Mouse (Mus musculus): ENCODE results near the gene Ccdc150. TPM values are rescaled to one million over a fixed set of nuclear protein-coding genes. Genes with fewer than 3 reads are reported as not detected.

The Ccdc150 gene
- total and polyA plus RNA-seq, 3 experiments: 0.55 to 2.0 TPM; not detected in 1

DNA sequence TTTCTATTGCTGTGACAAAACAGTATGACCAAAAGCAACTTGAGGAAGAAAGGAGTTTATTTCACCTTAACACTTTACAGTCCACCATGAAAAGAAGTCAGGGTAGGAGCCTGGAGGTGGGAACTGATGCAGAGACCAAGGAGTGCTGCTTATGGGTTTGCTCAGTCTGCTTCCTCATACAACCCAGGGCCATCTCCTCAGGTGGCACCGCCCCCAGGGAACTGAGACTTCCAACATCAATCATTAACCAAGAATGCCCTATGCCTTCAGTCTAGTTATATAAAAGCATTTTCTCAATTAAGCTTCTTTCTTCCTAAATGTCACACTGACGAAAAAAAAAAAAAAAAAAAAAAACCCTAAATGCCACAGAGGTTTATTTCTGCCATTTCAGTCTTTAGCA lies 55.9 kb downstream of the Ccdc150 start:
- Histone ChIP-seq H3K9me3 (replicated peaks) (no peaks in the 10 kb centered on the region), H3K27me3 (ENCODE audit: insufficient read depth, low read length) (no peaks in the 10 kb centered on the region), H3K4me3 (ENCODE audit: low read depth, low read length) (no peak overlapping the region), H3K4me1 (ENCODE audit: insufficient read depth, low read depth, low read length) (no peaks in the 10 kb centered on the region), H3K36me3 (replicated peaks) (no peaks in the 10 kb centered on the region)
- no peak for ATAC-seq (ENCODE audit: extremely low read depth, insufficient number of reproducible peaks, low FRiP score, poor library complexity, severe bottlenecking)
- TF ChIP-seq CTCF (IDR thresholded peaks at IDR 0.05; ENCODE audit: low read depth, low read length) (no peak), TAL1 (conservative IDR thresholded peaks at IDR 0.05; ENCODE audit: low read depth, low read length) (no peak), GATA2 (IDR thresholded peaks at IDR 0.05; ENCODE audit: borderline replicate concordance, low read depth, low read length) (no peak), GATA1 (IDR thresholded peaks at IDR 0.05; ENCODE audit: borderline replicate concordance, low read length) (no peak), POLR2AphosphoS5 (IDR thresholded peaks at IDR 0.05; ENCODE audit: insufficient replicate concordance, low read depth, low read length) (no peak)
- DNase-seq (ENCODE audit: low spot score): no peak

DNA sequence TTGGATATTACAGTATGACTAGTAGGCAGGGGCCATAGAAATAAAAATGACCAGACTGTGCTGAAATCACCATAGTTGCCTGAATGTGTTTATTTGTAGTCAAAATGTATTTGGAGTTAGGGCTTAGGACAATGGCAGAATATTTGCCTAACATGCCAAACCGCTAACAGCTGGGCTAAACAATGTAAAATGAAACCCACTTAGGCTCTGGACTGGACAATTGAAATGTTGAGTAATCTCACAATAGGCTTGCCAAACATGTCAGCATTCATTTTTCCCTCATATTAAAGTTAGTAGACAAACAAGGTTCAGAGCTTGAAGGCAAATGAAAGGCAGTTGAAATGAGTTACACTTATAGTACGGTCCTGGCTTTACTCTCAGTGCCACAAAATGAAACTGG lies 76.2 kb downstream of the Ccdc150 start:
- TF ChIP-seq GATA2 (IDR thresholded peaks at IDR 0.05; ENCODE audit: borderline replicate concordance, low read depth, low read length) (no peak), POLR2AphosphoS5 (IDR thresholded peaks at IDR 0.05; ENCODE audit: insufficient replicate concordance, low read depth, low read length) (no peak), TAL1 (conservative IDR thresholded peaks at IDR 0.05; ENCODE audit: low read depth, low read length) (no peak), CTCF (IDR thresholded peaks at IDR 0.05; ENCODE audit: low read depth, low read length) (no peak), GATA1 (IDR thresholded peaks at IDR 0.05; ENCODE audit: borderline replicate concordance, low read length) (no peak)
- Histone ChIP-seq H3K27me3 (ENCODE audit: insufficient read depth, low read length) (no peaks in the 10 kb centered on the region), H3K4me3 (ENCODE audit: low read depth, low read length) (no peak overlapping the region), H3K9me3 (replicated peaks) (peaks cover 17% of the 10 kb centered on the region), H3K4me1 (ENCODE audit: insufficient read depth, low read depth, low read length) (no peaks in the 10 kb centered on the region), H3K36me3 (replicated peaks) (no peaks in the 10 kb centered on the region)
- DNase-seq (ENCODE audit: low spot score) (no peak), ATAC-seq (ENCODE audit: extremely low read depth, insufficient number of reproducible peaks, low FRiP score, poor library complexity, severe bottlenecking) (no peak)

DNA sequence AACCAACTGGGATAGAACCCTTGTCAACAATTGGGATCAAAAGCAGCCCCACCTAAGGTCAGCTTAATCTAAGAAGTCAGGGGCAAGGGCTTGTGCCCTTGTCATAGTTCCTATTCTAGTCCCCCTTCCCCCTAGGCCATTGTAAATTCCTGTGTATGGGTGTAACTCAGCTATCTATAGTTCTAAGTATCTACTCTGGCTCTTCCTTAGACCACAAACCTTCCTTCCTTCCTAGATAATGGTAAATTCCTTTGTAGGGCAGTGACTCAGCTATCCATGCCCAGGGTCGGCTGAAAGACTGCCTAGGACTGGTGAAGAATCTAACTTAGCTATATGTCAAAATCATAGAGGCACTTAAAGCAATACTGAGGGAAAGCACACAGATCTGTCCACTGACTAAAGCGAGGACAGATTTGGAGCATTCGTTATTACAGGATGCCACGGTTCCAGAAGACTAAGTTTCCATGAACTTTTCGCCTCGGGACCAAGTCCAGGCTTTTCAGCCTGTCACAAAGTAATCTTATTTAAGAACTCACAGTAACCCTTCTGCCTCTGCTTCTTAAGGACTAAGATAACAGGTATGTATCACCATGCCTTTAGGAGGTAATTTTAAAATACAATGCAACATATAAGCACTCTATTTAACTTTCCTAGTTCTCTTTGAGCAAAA lies 77.5 kb downstream of the Ccdc150 start:
- Histone ChIP-seq H3K9me3 (replicated peaks) (peaks cover 17% of the 10 kb centered on the region), H3K27me3 (ENCODE audit: insufficient read depth, low read length) (no peaks in the 10 kb centered on the region), H3K4me3 (ENCODE audit: low read depth, low read length) (no peak overlapping the region), H3K4me1 (ENCODE audit: insufficient read depth, low read depth, low read length) (no peaks in the 10 kb centered on the region), H3K36me3 (replicated peaks) (no peaks in the 10 kb centered on the region)
- TF ChIP-seq GATA1 (IDR thresholded peaks at IDR 0.05; ENCODE audit: borderline replicate concordance, low read length) (no peak), CTCF (IDR thresholded peaks at IDR 0.05; ENCODE audit: low read depth, low read length) (no peak), GATA2 (IDR thresholded peaks at IDR 0.05; ENCODE audit: borderline replicate concordance, low read depth, low read length) (no peak), TAL1 (conservative IDR thresholded peaks at IDR 0.05; ENCODE audit: low read depth, low read length) (no peak), POLR2AphosphoS5 (IDR thresholded peaks at IDR 0.05; ENCODE audit: insufficient replicate concordance, low read depth, low read length) (no peak)
- DNase-seq (ENCODE audit: low spot score) (no peak), ATAC-seq (ENCODE audit: extremely low read depth, insufficient number of reproducible peaks, low FRiP score, poor library complexity, severe bottlenecking) (no peak)

- ATAC-seq (ENCODE audit: extremely low read depth, insufficient number of reproducible peaks, low FRiP score, poor library complexity, severe bottlenecking) (no peak), DNase-seq (ENCODE audit: low spot score) (no peak)
- Histone ChIP-seq H3K27me3 (ENCODE audit: insufficient read depth, low read length) (no peaks in the 10 kb centered on the region), H3K36me3 (replicated peaks) (no peaks in the 10 kb centered on the region), H3K9me3 (replicated peaks) (no peaks in the 10 kb centered on the region), H3K4me3 (ENCODE audit: low read depth, low read length) (no peak overlapping the region), H3K4me1 (ENCODE audit: insufficient read depth, low read depth, low read length) (no peaks in the 10 kb centered on the region)
- TF ChIP-seq GATA1 (IDR thresholded peaks at IDR 0.05; ENCODE audit: borderline replicate concordance, low read length) (no peak), POLR2AphosphoS5 (IDR thresholded peaks at IDR 0.05; ENCODE audit: insufficient replicate concordance, low read depth, low read length) (no peak), TAL1 (conservative IDR thresholded peaks at IDR 0.05; ENCODE audit: low read depth, low read length) (no peak), GATA2 (IDR thresholded peaks at IDR 0.05; ENCODE audit: borderline replicate concordance, low read depth, low read length) (no peak), CTCF (IDR thresholded peaks at IDR 0.05; ENCODE audit: low read depth, low read length) (no peak)
These were observed 82.5 kb downstream of the Ccdc150 start for GRCm38 (mm10) chr1:54332988-54333387.

DNA sequence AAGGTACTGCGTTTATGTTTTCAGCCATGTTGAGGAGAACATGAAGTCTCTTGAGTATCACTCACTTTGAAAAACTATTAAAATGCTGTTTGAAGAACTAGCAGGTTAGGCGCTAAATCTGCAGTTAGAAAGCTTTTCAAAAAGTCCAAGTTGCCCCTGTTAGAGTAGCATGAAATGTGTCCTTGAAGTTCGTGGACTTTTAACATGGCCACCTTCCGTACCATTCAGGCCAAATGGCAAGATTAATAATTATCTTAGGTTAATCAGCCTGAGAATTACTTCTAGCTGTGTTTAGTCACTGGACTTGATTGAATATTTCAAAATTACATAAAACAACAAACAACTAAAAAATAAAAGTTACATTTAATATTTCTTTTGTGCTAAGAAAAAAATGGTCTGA lies 104.3 kb downstream of the Ccdc150 start:
- TF ChIP-seq CTCF (IDR thresholded peaks at IDR 0.05; ENCODE audit: low read depth, low read length): no peak
- TF ChIP-seq GATA2 (IDR thresholded peaks at IDR 0.05; ENCODE audit: borderline replicate concordance, low read depth, low read length): no peak
- no peak for TF ChIP-seq GATA1 (IDR thresholded peaks at IDR 0.05; ENCODE audit: borderline replicate concordance, low read length)
- no peak for TF ChIP-seq POLR2AphosphoS5 (IDR thresholded peaks at IDR 0.05; ENCODE audit: insufficient replicate concordance, low read depth, low read length)
- TF ChIP-seq TAL1 (conservative IDR thresholded peaks at IDR 0.05; ENCODE audit: low read depth, low read length): no peak
- Histone ChIP-seq H3K4me3 (ENCODE audit: low read depth, low read length) (no peak overlapping the region), H3K4me1 (ENCODE audit: insufficient read depth, low read depth, low read length) (no peaks in the 10 kb centered on the region), H3K36me3 (replicated peaks) (no peaks in the 10 kb centered on the region), H3K9me3 (replicated peaks) (no peaks in the 10 kb centered on the region), H3K27me3 (ENCODE audit: insufficient read depth, low read length) (peaks cover 4% of the 10 kb centered on the region; the same call in 1 of the 2 replicates)
- ATAC-seq (ENCODE audit: extremely low read depth, insufficient number of reproducible peaks, low FRiP score, poor library complexity, severe bottlenecking) (no peak), DNase-seq (ENCODE audit: low spot score) (no peak)

- H3K27me3 ChIP-seq (ENCODE audit: insufficient read depth, low read length): peaks cover 4% of the 10 kb centered on the region; the same call in 1 of the 2 replicates
- H3K36me3 ChIP-seq (replicated peaks): no peaks in the 10 kb centered on the region
- H3K4me3 ChIP-seq (ENCODE audit: low read depth, low read length): no peak overlapping the region
- H3K9me3 ChIP-seq (replicated peaks): no peaks in the 10 kb centered on the region
- H3K4me1 ChIP-seq (ENCODE audit: insufficient read depth, low read depth, low read length): no peaks in the 10 kb centered on the region
- no peak for DNase-seq (ENCODE audit: low spot score)
- TF ChIP-seq GATA2 (IDR thresholded peaks at IDR 0.05; ENCODE audit: borderline replicate concordance, low read depth, low read length) (no peak), TAL1 (conservative IDR thresholded peaks at IDR 0.05; ENCODE audit: low read depth, low read length) (no peak), GATA1 (IDR thresholded peaks at IDR 0.05; ENCODE audit: borderline replicate concordance, low read length) (no peak), POLR2AphosphoS5 (IDR thresholded peaks at IDR 0.05; ENCODE audit: insufficient replicate concordance, low read depth, low read length) (no peak), CTCF (IDR thresholded peaks at IDR 0.05; ENCODE audit: low read depth, low read length) (no peak)
- no peak for ATAC-seq (ENCODE audit: extremely low read depth, insufficient number of reproducible peaks, low FRiP score, poor library complexity, severe bottlenecking)
These were observed 105.0 kb downstream of the Ccdc150 start for GRCm38 (mm10) chr1:54355485-54355884.

Data from G1E (cell line).